Mouse (Mus musculus) ES-CJ7 (cell line): ENCODE results near the gene Larp1.

Experiments used
- DNase-seq: peaks from one replicate; pipeline ENCODE4 v3.0.0; 2011; ENCODE audit warnings: low read depth, low spot score

Gene Larp1

DNA sequence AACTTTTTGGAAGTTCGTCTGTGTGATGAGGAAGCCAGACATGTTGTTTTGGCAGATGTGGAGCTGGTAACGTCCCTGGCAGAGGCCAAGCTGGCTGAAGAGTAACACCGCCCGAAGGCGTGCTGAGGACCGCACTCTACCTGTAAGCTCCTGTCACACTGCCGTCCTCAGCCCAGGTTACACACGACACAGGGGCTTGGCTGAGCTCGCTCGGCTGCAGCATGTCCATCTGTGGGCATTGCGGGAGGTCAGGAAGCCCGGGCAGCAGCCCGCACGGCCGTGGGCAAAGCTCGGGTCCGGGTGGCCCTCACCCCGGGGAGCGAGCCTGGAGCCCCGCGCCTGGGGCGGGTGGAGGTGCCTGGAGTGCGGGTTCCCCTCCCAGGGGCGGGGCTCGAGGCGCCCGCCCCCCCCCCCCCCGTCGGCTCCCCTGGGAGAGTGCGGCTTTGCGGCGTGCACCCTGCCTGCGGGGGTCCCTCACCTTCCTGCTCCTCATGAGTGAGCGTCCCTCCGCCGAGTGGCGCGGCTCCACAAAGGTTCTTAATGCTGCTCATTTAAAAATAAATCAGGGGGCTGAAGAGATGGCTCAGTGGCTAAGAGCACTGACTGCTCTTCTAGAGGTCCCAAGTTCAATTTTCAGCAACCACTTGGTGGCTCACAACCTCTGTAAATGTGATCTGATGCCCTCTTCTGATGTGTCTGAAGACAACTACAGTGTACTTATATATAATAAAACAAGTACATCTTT lies 88.9 kb downstream of the Larp1 start:
- DNase-seq, result peak; percentile 41

DNA sequence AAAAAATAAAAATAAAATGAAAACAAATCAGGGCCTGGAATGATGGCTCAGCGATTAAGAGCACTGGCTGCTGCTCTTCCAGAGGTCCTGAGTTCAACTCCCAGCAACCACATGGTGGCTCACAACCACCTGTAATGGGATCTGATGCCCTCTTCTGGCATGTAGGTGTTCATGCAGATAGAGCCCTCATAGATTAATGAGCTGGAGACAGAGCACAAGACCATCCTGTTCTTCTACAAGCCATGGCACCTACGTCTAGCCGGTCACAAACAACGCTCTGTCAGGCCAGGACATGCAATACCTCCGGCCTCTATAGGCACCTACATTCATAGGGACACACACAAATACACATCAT lies 89.5 kb downstream of the Larp1 start:
- DNase-seq, result peak; percentile 56

DNA sequence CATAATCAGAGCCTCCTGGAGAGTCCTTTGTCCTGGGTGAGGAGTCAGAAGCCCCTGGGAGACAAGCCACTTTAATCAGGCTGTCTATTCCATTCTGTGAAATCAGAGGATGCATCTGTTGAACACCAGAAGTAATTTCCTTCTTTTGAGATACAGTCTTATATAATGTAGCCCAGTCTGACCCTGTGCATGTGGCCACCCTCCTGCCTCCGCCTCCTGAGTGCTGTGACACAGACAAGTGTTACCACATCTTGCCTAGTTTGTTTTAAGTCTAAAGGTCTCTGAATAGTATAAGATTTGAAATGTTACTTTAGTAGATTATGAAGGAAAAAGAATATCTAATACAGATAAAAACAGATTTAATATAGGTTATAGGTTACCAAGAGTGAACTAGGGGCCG lies 91.1 kb downstream of the Larp1 start:
- DNase-seq, result no peak

GRCm38 (mm10) chr11:58101194-58101720 lies 92.4 kb downstream of the Larp1 start:
- DNase-seq, result no peak

GRCm38 (mm10) chr11:58102146-58102545 lies 93.3 kb downstream of the Larp1 start:
- no peak for DNase-seq

DNA sequence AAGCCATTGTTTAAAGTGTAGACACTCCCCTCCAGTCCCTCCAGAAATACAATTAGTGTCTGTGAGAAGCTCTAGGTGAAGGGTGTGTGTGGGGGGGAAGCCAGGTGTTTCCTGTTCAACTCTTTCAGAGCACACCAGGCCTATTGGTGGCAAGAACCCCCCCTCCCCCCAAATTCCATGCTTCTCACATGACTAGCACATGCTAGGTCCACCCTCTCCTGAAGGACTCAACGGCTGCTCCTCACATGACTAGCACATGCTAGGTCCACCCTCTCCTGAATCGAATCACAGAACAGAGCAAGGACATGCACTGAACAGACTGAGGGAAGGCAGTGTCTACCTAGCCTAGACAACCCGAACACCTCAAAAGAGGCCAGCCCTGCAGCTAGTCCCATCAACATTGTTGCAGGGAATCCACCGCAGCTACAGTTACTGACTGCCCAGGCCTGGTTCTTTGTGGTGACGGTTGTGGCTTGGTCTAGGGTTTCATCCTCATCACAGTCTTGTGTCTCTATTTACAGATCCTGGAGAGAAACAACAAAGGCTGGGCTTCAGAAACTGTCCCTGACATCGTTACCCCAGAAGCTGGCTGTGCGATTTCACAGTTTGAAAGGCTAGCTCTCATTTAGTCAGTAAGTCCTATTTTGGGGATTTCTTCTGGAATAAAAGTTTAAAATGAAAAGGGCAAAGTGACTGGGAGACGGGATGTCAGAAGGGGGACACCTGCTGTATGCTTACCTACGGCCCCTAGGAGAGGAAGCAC lies 93.9 kb downstream of the Larp1 start:
- peak; percentile 84 for DNase-seq

- peak; percentile 36 for DNase-seq
Observed at GRCm38 (mm10) chr11:58103344-58103653, 94.4 kb downstream of the Larp1 start.

GRCm38 (mm10) chr11:58103697-58104306 lies 94.9 kb downstream of the Larp1 start, which contains the start of gene Cnot8:
TSS of gene Cnot8 (plus strand) at chr11:58104153.
- DNase-seq, result peak; percentile 99

DNA sequence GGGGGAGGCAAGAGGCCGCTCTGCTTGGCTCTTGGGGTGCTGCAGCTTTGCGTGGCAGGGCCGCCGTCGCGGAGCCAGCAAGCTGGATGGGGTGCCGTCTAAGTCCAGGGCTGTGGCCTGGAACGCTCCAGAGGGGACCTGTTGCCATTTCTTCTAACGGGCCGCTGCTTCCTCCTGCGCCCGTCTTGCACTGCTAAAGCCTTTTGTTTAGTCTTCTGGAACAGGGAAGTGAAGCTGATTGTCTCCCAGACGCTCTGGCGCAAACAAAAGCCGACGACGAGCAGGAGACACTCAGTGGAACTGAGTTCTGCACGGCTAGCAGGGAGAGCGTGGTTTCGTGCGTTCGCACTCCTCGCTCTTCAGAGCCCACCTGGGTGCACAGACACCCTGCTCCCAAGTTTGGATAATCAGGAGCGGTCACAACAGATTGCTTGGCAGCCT lies 95.5 kb downstream of the Larp1 start:
- peak; percentile 69 for DNase-seq

- DNase-seq, result peak; percentile 84
Observed at GRCm38 (mm10) chr11:58107009-58107408, 98.1 kb downstream of the Larp1 start.

- no peak for DNase-seq
Observed at GRCm38 (mm10) chr11:58107664-58108337, 98.9 kb downstream of the Larp1 start.
